Mouse (Mus musculus): Measurements from ENCODE around the gene Sec24d. TPM values are rescaled to one million over a fixed set of nuclear protein-coding genes. Genes with fewer than 3 reads are reported as not detected.
"Not testable (repeated sequence)": the region's sequence is repeated elsewhere in the genome, so short reads cannot be mapped to it uniquely, and the experiment has no call there.

The Sec24d gene
- total RNA-seq, 2 experiments from 2014 or later: 65.0 to 67.8 TPM

- DNase-seq: no peak
- intact Hi-C loops (cut with DNase I): no loop called here
Observed at GRCm38 (mm10) chr3:123384435-123384834, 117.2 kb downstream of the Sec24d start.

DNA sequence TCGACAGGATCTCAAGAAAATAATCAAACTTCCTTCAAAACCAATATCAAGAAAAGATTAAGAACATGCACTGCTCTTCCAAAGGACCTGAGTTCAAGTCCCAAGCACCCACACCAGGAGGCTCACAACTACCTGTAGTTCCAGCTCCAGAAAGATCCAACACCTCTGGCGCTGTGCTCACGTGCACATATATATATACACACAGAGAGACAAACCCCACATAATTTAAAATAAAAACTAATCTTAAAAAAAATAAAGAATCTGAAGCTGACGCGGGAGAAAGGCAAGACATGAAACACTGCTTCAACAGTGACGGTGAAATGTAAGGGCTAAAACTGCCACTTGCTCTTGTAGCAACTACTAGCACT lies 117.8 kb downstream of the Sec24d start:
- no peak for DNase-seq
- intact Hi-C loops (cut with DNase I): no loop called here

GRCm38 (mm10) chr3:123385486-123386156 lies 118.4 kb downstream of the Sec24d start, which contains the start of gene Mettl14:
TSS of gene Mettl14 (minus strand) at chr3:123386108.
- intact Hi-C loops (cut with DNase I): no loop called here
- peak; percentile 98 to 99 for DNase-seq

DNA sequence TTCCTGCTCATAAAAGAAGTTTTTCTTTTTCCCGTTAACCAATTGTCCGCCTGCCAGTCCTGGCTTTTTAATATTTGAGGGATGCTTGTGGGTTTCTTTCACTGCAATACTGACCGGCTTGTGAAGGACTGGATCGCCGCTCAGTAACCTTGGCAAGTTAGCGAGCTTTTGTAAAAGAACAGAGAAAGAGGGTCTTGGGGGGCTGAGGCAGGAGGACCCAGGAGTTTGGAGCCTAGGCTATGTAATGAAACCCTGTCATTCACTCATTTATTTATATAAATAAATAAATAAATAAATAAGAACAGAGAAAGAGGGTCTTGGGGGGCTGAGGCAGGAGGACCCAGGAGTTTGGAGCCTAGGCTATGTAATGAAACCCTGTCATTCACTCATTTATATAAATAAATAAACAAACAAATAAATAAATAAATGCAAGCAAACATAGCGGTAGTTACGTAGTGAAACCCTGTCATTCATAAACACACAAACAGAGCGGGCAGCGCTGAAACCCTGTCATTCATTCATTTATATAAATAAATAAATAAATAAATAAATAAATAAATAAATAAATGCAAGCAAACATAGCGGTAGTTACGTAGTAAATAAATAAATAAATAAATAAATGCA lies 119.0 kb downstream of the Sec24d start:
- intact Hi-C loops (cut with DNase I); DNase-seq: not testable (repeated sequence)

DNA sequence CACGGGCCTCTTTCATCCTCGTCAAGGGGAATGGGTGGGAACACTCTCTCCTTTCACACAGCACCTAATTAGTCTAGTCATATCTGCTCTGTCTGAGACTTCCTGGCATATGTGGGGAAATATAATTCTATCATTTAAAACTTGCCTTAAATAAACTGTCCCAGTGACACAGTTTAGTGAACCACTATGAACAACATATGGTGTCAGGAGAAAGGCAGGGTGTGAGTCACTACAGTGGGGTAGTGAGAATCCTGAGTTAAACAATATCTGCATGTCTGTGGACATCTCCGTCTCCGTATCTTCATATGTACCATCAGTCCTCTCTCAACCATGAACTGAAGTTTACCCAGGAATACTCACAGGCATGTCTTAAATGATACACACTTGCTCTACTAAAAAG lies 123.9 kb downstream of the Sec24d start:
- intact Hi-C loops (cut with DNase I): no loop called here
- no peak for DNase-seq

DNA sequence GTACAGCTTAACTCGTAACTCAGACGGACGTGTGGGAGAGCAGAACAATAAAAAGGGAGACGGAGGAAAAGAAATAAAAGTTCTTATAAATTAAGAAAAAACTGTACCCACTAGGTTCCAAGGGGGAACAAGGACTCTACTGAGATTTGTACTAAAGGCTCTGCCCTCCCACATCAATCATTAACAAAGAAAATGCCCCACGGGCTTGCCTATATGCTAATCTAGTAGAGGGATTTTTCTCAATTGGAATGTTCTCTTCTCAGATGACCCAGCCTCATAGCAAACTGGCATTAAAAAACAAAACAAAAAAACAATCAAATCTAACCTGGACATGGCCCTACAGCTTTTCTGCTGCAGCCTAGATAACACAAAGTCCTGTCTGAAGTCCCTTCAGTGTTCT lies 128.4 kb downstream of the Sec24d start:
- intact Hi-C loops (cut with DNase I): no loop called here
- DNase-seq: no peak

- intact Hi-C loops (cut with DNase I): no loop called here
- DNase-seq: peak; percentile 11 to 16
Observed at GRCm38 (mm10) chr3:123397562-123398481, 130.6 kb downstream of the Sec24d start.

GRCm38 (mm10) chr3:123404945-123405344 lies 137.7 kb downstream of the Sec24d start:
- DNase-seq: no peak
- intact Hi-C loops (cut with DNase I): no loop called here

DNA sequence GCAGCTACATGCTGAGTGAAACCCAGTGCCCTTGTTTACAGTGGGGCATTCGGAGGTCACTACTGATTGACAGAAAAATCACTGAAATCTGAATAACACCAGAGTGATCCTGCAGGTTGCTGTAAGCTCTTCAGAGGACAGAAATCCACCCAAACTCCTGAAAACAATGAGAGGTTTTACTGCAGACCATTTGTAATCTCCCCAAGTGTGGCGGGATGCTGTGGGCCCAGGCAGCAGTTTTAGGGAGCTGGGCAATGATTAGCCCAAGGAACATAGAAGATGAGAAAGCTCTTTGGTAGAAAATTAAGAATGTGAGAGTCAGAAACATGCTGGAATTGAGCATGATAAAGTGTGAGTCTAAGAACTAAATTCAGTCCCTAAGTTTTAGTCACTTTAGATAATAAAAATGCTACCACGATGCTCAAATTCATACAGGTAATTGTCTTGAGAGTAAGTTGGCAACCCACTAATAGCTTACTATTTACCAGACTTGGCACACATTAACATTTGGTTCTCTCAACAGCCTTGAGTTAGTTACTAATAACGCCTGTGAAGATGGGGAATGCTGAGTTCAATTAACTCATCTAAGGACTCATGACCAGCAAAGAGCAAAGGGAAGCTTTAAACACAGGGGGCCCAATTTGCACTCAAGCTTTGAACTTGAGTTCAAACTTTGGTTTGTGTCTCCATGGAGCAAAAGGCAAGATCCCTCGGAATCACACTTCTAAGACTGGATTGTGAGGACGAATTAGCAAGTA lies 144.7 kb downstream of the Sec24d start:
- intact Hi-C loops (cut with DNase I): no loop called here
- no peak for DNase-seq

GRCm38 (mm10) chr3:123413173-123413572 lies 145.9 kb downstream of the Sec24d start:
- DNase-seq: no peak
- intact Hi-C loops (cut with DNase I): no loop called here

Other genes with a start within 250 kb of the Sec24d start
- gene Myoz2, start 232.4 kb upstream of the Sec24d start, total RNA-seq (2021): 1,000 to 10,000 TPM; 1,201 to 1,221 TPM
- 10 to 100 TPM; 37.8 to 43.1 TPM for gene Synpo2, start 31.3 kb upstream of the Sec24d start, total RNA-seq (2021)
- gene Mettl14, start 118.7 kb downstream of the Sec24d start, total RNA-seq (2021): 10 to 100 TPM; 10.8 to 16.7 TPM
- gene Prss12, start 179.5 kb downstream of the Sec24d start, total RNA-seq (2021): 1 to 10 TPM; 1.7 to 1.8 TPM

Measured in heart, postnatal 10 days (tissue).